Mouse (Mus musculus): ENCODE results near the gene Vps26b. TPM values are rescaled to one million over a fixed set of nuclear protein-coding genes. Genes with fewer than 3 reads are reported as not detected.

Gene Vps26b
- polyA plus RNA-seq, 1 experiment from 2014 or later = 92.2 TPM

GRCm38 (mm10) chr9:26985668-26986277 is 44.1 kb downstream of the Vps26b start:
- no peak overlapping the region for H3K4me3 ChIP-seq
- no peak for ATAC-seq (replicated peaks)
- no peaks in the 10 kb centered on the region for H3K9me3 ChIP-seq
- no peaks in the 10 kb centered on the region for H3K27me3 ChIP-seq (replicated peaks)
- H3K36me3 ChIP-seq (replicated peaks) = peaks cover 41% of the 10 kb centered on the region
- H3K9ac ChIP-seq = no peak overlapping the region
- H3K4me2 ChIP-seq = no peak overlapping the region
- H3K4me1 ChIP-seq = no peaks in the 10 kb centered on the region
- no peak overlapping the region for H3K27ac ChIP-seq
- WGBS = 98% methylated on average over 6 of the region's 6 CpGs

- Histone ChIP-seq H3K9me3 (no peaks in the 10 kb centered on the region), H3K27ac (no peak overlapping the region), H3K27me3 (replicated peaks) (no peaks in the 10 kb centered on the region), H3K36me3 (replicated peaks) (peaks cover 37% of the 10 kb centered on the region), H3K4me2 (no peak overlapping the region), H3K4me1 (no peaks in the 10 kb centered on the region), H3K4me3 (no peak overlapping the region), H3K9ac (no peak overlapping the region)
- no peak for ATAC-seq (replicated peaks)
- WGBS = 96% methylated on average over 2 of the region's 2 CpGs
These were observed 44.7 kb downstream of the Vps26b start for GRCm38 (mm10) chr9:26985090-26985613.

DNA sequence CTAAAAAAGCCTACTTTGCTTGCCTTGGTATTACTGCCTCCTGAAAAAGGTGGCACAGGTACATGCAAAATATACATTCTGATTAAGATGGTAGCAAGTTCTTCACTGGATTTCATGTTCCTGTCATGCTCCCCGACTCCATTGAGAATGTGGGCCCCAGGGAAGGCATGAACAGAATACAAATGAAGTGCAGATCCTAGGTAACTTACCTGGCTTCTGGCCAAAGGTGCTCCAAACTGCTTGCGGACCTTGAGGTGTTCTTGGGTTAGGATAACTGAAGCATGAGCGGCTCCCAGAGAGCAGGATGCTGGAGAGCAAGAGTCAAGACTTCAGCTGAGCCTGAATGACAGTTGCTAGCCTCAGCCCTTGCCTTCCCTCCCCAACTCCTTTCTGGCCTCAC is 51.1 kb downstream of the Vps26b start:
- H3K36me3 ChIP-seq (replicated peaks) = peaks cover 19% of the 10 kb centered on the region; the same call in 1 of the 2 replicates
- WGBS = 88% methylated on average over 3 of the region's 3 CpGs

DNA sequence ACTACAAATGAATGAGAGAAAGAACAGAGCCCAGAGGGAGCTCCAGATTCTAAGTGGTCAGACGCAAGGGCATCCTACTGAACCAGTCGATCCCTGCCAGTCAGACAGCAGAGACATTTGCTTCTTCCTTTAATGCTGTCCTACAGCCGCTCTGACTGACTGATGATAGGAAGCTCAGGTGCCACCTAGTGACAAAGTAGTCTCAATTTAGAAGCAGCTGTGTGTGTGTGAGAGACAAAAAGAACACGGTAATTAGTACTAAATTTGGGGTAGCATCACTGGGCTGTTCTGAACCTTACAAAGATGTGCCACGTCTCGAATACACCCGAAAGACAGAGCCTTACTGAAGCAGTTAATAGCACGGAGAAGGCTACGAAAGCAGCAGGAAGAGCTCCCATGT is 52.1 kb downstream of the Vps26b start:
- no peak for ATAC-seq (replicated peaks)
- no peaks in the 10 kb centered on the region for H3K9me3 ChIP-seq
- 91% methylated on average over 9 of the region's 9 CpGs for WGBS
- no peak overlapping the region for H3K27ac ChIP-seq
- H3K4me2 ChIP-seq = no peak overlapping the region
- H3K27me3 ChIP-seq (replicated peaks) = no peaks in the 10 kb centered on the region
- peaks cover 24% of the 10 kb centered on the region; the same call in 1 of the 2 replicates for H3K36me3 ChIP-seq (replicated peaks)
- no peak overlapping the region for H3K4me3 ChIP-seq
- no peaks in the 10 kb centered on the region for H3K4me1 ChIP-seq
- H3K9ac ChIP-seq = no peak overlapping the region

More for the DNA sequence above, 51.1 kb downstream of the Vps26b start:
- Histone ChIP-seq H3K9ac (no peak overlapping the region), H3K9me3 (no peaks in the 10 kb centered on the region), H3K4me3 (no peak overlapping the region), H3K27me3 (replicated peaks) (no peaks in the 10 kb centered on the region), H3K27ac (no peak overlapping the region), H3K4me1 (no peaks in the 10 kb centered on the region), H3K4me2 (no peak overlapping the region)
- no peak for ATAC-seq (replicated peaks)

Other genes starting within 250 kb of the Vps26b start
- gene Glb1l2, start 223.6 kb downstream of the Vps26b start, polyA plus RNA-seq (2015; fragmentation: Nextera tagmentation; extraction: Ambion mirVana) = 2.0 and 2.9 TPM in 2 replicates
- gene Glb1l3, start 169.2 kb downstream of the Vps26b start, polyA plus RNA-seq (2015; fragmentation: Nextera tagmentation; extraction: Ambion mirVana) = not detected in 2 replicates
- gene Gm1110, start 107.0 kb downstream of the Vps26b start, polyA plus RNA-seq (2015; fragmentation: Nextera tagmentation; extraction: Ambion mirVana) = 0.23 and 0.34 TPM in 2 replicates
- gene Acad8, start 30.5 kb downstream of the Vps26b start, polyA plus RNA-seq (2015; fragmentation: Nextera tagmentation; extraction: Ambion mirVana) = 35.8 and 36.4 TPM in 2 replicates
- gene Thyn1, start 30.4 kb downstream of the Vps26b start, polyA plus RNA-seq (2015; fragmentation: Nextera tagmentation; extraction: Ambion mirVana) = 122 TPM in 2 replicates
- gene Ncapd3, start 110 bp upstream of the Vps26b start, polyA plus RNA-seq (2015; fragmentation: Nextera tagmentation; extraction: Ambion mirVana) = 15.1 and 16.5 TPM in 2 replicates
- 52.2 and 53.5 TPM in 2 replicates for gene Jam3, start 125.4 kb upstream of the Vps26b start, polyA plus RNA-seq (2015; fragmentation: Nextera tagmentation; extraction: Ambion mirVana)